Mouse (Mus musculus) olfactory bulb, adult 2 months (tissue): ENCODE results near the gene Aldh1a1.

Experiments
- CTCF ChIP-seq: fragments of 200-500 bp; IDR thresholded peaks from 2 replicates; pipeline ENCODE4 v1.5.1; 2012; ENCODE audit warnings: low read depth, mild to moderate bottlenecking, low read length, moderate library complexity; ENCODE audit not compliant: insufficient read depth
- POLR2A ChIP-seq: fragments of 200-500 bp; IDR thresholded peaks from 2 replicates; pipeline ENCODE4 v1.6.1; 2012; ENCODE audit warnings: mild to moderate bottlenecking, low read depth, low read length, moderate library complexity; ENCODE audit not compliant: insufficient read depth

GRCm38 (mm10) chr19:20557211-20557610, 64.7 kb downstream of the Aldh1a1 start:
- TF ChIP-seq CTCF (no peak), POLR2A (no peak)
